Mouse (Mus musculus) embryo, embryonic 11 days (tissue): ENCODE measurements around the gene Elovl1.
A peak's percentile ranks its signal among the peaks of the same experiment; 100 is the strongest.

Experiments used
- DNase-seq: peaks from one replicate; pipeline ENCODE4 v3.0.0-alpha.2; 2015

Gene Elovl1

DNA sequence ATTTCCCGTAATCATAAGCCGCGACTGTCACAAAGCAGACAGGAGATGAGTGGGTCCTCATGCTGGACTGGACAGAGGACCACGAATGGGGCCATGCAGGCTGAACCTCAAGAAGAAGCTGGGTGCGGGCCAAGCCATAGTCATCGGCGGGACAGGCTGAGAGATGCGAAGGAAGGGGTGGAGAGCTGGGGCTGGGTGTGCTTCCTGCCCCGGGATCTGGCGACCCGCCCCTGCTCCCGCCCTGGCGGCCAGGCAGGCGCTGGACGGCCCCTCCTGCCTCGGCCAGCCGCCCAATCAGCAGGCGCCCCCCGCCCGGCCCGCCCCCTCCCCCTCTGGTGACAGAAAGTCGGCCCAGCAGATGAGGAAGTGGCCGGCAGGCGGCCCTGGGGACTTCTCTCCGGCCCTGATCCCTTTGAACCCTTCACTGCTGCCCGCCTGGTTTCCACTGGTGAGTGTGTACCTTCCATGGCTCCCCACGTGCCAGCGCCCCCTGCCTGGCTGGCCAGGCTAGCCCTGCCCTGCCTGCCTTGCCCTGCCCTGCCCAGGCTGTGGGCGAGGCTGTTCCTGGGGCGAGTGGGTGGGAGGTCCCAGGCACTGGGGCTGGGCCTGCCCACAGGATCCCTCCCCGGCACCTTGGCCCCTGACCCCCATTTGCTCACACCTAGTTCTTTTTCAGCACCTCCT lies at the start of gene Elovl1:
Gene Elovl1 (plus strand): TSS at position 326 of the 684 bp plus-strand sequence.
- DNase-seq, result peak; percentile 93

DNA sequence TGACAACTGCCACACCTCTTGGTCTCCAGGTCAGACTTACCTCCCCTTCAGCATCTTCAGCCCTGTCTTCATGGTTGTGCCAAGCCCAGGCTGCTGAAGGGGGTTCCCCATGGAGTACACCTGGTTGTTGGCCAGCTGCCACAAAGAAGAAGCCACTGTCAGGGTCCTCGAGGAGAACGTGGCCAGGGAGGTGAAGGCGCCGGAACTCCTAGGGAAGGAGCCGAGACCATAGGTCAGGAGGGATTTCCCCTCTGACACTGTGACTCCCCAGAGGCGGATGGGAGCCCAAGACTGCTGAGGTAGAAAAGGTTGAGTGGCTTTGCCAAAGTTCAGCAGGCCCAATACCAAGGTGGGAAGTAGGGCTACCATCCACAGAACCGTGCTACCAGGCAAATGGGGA lies 44.6 kb upstream of the Elovl1 start:
- DNase-seq, result no peak

DNA sequence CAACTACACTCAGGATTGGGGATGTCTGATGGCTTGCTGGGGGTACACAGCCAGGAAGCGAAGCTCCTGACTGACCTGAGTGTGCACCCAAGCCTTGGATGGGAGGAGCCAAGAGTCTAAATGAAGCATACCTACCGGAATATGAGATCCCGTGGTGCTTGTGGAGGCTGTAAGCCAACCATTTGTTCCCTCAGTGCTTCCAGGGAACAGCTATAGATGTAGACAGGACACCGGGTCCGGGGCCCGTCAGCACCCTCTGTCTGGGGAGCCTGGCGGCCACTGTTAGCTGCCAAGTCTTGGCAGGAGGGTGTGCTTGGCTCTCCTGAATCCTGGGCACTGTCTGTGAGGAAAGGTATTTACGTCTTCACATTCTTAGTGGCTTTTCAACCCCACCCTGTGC lies 40.6 kb upstream of the Elovl1 start:
- DNase-seq, result no peak

DNA sequence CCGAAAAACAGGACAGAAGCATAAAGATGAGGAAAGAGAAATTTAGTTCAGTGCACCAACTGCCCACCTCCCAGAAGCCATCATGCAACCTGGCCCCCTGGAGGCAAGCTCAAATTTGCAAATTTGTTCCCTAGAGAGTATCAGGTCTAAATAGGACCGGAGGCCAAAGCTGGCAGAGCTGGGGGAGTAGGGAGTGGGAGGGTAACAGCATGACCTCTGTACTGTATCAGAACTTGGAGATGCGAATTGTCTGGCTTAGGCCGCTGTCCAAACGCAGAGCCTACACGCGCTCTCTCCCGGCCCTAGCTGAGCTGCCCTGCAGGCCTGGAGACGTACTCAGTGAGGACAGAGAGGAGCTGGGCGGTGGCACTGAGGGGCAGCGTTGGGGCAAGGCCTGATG lies 37.7 kb upstream of the Elovl1 start:
- no peak for DNase-seq

DNA sequence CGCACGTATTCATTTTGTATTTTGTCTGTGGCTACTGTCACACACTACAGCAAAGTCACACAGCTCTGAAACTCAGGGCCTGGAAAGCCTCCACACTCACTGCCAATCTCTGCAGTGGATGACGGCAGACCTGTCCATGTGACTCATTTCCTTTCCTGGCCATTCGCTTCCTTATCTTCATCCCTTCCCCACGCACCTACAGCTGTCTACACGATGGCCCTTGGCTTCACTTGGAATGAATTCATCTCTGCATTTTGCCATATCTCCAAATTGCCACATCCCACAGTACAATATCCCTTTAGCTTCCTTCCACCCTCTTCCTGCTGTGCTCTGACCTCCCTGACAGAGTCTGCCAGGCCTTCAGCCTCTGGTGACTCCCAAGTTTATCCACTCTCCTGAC lies 33.4 kb upstream of the Elovl1 start:
- no peak for DNase-seq

- DNase-seq, result no peak
These were observed 32.6 kb upstream of the Elovl1 start for GRCm38 (mm10) chr4:118395289-118395688.

DNA sequence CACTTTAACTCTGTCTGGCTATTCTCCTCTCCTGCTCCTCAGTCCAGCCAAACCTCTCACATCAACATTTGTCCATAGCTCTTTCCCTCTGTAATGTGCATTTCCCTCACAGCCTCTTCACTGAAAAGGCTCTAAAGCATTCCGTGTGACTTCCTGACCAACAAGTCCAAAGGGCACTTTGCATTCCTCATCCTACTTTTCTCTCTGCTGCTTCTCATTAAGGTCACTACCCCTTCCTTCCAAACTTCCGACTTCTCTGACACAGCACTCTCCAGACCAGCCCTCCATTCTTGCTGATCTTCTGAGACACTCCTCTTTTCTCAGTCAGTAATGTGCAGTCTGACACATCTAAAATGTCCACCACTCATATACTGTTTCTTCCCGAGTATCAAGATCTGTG lies 31.5 kb upstream of the Elovl1 start:
- no peak for DNase-seq

DNA sequence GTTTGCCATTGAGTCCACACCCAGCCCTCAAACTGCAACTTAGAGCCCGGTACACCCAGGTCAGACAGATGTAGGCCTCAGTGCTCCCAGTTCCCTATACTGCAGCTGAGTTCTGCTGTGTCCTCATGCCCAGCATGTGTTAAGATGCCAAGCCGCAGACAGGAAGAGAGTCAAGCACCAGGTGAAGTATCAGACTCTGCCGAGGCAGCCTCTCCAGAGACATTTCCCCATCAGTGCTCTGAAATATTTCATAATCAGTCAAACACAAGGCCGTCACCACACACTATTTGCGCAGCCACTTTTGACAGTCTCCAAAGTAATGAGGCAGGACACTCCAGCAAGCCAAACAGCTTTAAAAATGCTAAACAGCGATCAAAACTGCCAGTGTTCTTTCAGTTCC lies 29.5 kb upstream of the Elovl1 start:
- DNase-seq, result no peak

GRCm38 (mm10) chr4:118401421-118401820 lies 26.5 kb upstream of the Elovl1 start:
- DNase-seq, result no peak

DNA sequence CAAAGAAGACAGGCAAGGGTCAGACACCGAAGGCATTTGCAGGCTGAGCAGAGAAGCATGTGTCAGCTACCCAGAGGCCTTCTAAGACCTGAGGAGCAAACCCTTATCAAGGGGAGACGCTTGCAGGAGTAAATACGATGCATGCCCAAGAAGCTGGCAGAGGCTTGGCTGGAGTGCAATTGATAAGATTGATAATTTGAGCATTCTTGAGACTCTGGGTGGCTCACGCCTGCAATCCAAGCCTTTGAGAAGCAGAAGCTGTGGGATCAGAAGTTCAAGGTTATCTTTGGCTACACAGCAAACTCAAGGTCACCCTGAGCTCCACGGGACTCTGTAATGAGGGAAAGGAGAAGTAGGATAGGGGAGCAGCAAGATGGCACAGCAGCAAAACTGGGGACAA lies 26.0 kb upstream of the Elovl1 start:
- no peak for DNase-seq

GRCm38 (mm10) chr4:118402701-118403100 lies 25.2 kb upstream of the Elovl1 start:
- no peak for DNase-seq

DNA sequence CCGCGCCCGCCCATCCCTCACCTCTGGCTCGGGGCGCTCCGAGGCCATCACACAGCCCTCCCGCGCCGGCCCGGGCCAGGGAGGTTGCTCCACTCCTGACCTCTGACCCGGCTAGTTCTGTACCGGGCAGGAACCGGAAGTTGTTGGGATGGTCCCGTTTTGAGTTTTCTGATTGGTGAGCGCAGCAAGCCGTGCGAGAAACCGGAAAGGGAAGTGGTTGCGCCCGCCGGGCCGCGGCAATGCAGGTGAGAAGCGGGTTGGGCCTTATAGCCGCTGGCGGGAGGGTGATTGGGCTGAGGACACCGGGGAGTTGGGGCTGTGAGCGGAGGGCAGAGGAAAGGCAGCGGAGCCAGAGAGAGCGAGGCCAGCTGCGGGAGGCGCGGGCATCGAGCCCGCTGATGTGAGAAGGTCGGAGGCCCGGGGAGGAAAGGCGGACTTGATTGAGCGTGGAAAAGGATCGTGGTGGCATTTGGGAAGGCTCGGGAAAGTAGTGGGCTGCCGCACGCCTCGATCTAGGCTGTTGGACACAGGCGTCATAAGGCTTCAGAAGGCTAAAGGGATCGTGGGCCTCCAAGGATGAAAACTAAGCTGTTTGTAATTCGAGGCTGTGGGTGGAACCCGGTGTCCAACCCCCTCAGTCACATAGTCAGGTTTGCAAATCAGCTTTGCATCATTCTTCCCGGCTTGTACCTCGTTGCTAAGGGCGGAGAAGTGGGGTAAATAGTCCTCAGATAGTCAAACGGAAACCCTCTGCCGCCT lies 18.6 kb upstream of the Elovl1 start, which contains the start of the genes Szt2 and Med8:
Gene Szt2 (minus strand): TSS at position 132 of the 759 bp plus-strand sequence.
Gene Med8 (plus strand): TSS at position 196 of the 759 bp plus-strand sequence.
- peak; percentile 97 for DNase-seq

DNA sequence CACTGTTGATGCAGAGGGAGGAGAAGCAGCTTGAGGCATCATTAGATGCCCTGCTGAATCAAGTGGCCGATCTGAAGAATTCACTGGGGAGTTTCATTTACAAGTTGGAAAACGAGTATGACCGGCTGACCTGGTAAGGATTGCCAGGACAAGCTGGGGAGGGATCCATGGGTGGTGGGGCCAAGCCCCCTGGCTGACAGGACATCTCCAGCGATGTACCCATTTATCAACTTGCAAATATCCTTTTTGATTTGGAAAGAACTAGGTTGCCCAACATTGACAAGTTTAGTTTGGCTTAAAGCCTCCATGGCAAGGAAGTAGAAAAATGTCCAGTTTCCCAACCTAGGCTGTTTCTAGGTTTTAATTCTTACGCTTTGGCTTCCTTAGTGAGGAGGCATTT lies 17.0 kb upstream of the Elovl1 start:
- DNase-seq, result no peak

- DNase-seq, result no peak
These were observed 14.3 kb upstream of the Elovl1 start for GRCm38 (mm10) chr4:118413553-118413952.

- no peak for DNase-seq
These were observed 12.1 kb upstream of the Elovl1 start for GRCm38 (mm10) chr4:118415779-118416178.

GRCm38 (mm10) chr4:118416329-118416728 lies 11.6 kb upstream of the Elovl1 start:
- no peak for DNase-seq

- DNase-seq, result no peak
These were observed 10.6 kb upstream of the Elovl1 start for GRCm38 (mm10) chr4:118417112-118417797.

DNA sequence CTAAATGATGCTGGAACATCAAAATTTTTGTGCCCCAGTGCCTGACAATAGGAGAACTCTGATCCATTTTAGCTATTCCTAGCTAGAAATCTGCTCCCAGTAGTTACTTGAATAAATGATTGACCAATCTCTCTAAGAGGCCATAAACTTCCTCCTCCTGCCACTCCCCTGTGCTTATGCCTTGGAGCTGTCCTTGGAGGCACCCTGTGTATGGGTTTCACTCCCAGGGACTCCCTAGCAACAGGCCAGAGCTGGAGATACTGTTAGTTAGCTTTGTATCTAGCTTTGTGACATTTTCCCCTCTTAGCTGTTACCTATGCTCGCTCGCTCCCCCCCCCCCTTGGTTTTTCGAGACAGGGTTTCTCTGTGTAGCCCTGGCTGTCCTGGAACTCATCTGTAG lies 6.5 kb upstream of the Elovl1 start:
- DNase-seq, result no peak

GRCm38 (mm10) chr4:118424541-118425160 lies 3.2 kb upstream of the Elovl1 start:
- no peak for DNase-seq

DNA sequence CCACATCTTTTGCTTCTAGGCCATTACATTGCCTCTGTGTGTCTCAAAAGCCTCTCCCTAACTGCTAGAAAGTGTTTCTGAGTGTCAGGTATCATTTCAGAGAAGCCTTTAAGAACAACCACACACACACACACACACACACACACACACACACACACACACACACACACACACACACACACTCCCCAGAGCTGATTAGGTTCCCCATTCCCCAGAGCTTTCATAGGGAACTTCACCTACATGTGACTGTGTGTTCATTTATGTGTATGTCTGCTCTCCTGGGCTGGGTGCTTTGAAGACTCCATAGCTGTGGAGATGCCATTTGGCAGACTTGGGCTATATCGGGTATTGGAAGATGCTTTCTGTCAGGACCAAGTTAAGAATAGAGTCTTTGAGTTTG lies 2.5 kb upstream of the Elovl1 start:
- DNase-seq, result no peak

DNA sequence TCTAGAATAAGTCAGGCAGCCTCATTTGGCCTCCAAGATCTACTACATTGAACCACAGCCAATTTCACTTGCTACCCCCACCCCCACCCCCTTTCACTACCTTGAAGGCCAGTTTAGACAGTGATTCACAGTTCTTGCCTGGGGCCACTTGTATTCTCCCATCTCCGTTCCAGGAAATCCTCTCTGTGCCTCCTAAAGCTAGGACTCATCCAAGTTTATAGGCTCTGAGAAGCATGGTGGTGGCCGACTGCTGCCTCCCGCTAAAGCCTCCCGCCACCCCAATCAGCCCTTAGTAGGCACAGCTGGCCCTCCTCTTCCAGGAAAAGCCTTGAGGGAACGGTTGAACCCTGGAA lies 502 bp upstream of the Elovl1 start:
- DNase-seq, result no peak

DNA sequence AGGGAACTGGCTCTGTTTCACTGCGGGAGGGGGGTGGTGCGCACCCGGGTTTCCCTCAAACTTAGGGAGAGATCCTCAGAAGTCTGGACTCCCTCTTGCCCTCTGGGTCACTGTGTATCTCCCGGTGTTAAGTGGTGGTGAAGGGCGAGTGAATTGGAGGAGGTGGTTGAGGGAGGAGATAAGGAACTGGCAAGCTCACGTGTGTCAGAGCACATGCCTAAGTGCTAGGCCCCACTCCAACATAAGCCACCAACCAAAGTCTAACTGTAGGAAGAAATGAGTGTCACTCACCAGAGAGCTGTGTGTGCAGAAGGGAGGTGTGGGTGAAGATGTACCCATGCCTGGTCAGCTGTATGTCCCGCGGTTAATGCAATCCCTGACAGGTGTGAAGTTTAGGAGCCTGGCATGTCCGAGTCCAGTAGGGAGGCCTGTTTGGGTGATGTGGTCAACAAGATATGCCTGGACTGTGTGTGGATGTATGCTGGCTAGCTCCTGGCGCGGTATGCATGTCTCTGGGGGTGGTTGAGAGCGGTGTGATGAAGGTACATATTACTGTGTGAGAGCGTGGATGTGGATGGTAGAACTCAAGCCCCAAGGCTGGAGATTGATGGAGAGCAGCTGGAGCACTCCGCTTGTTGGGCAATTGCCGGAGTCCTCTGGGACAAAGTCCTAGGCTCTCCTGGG lies 780 bp downstream of the Elovl1 start:
- no peak for DNase-seq
